Mouse (Mus musculus): Measurements from ENCODE around the gene Wapl. TPM values are rescaled to one million over a fixed set of nuclear protein-coding genes. Genes with fewer than 3 reads are reported as not detected.

Gene Wapl
- polyA plus RNA-seq, 1 experiment from 2014 or later, result 26.9 TPM

- ATAC-seq (replicated peaks; ENCODE audit: low FRiP score), result no peak
- 61% methylated on average over 1 of the region's 1 CpGs for WGBS
Measured at GRCm38 (mm10) chr14:34793406-34794037, 119.8 kb downstream of the Wapl start.

More at GRCm38 (mm10) chr14:34793406-34794037, 119.8 kb downstream of the Wapl start:
- Histone ChIP-seq H3K4me2 (no peak overlapping the region), H3K27me3 (no peaks in the 10 kb centered on the region), H3K4me3 (replicated peaks) (no peak overlapping the region), H3K36me3 (no peaks in the 10 kb centered on the region), H3K9me3 (replicated peaks) (no peaks in the 10 kb centered on the region), H3K27ac (no peak overlapping the region), H3K9ac (no peak overlapping the region), H3K4me1 (no peaks in the 10 kb centered on the region)

Other genes with a start within 250 kb of the Wapl start
- gene Bmpr1a, start 170.6 kb upstream of the Wapl start, polyA plus RNA-seq (2015; fragmentation: Nextera tagmentation; extraction: Ambion mirVana), result 47.3 and 47.7 TPM in 2 replicates
- gene 9230112D13Rik, start 151.1 kb upstream of the Wapl start, polyA plus RNA-seq (2015; fragmentation: Nextera tagmentation; extraction: Ambion mirVana), result not detected in 2 replicates
- 3.7 and 7.1 TPM in 2 replicates for gene Ldb3, start 85.2 kb upstream of the Wapl start, polyA plus RNA-seq (2015; fragmentation: Nextera tagmentation; extraction: Ambion mirVana)
- 0.45 and 0.55 TPM in 2 replicates for gene Opn4, start 73.8 kb upstream of the Wapl start, polyA plus RNA-seq (2015; fragmentation: Nextera tagmentation; extraction: Ambion mirVana)
- 0.67 and 0.81 TPM in 2 replicates for gene Grid1, start 146.2 kb downstream of the Wapl start, polyA plus RNA-seq (2015; fragmentation: Nextera tagmentation; extraction: Ambion mirVana)

Measured in kidney, embryonic 15.5 days (tissue).